Mouse (Mus musculus) C2C12 (cell line): Measurements from ENCODE around the gene Rev1.

ENCODE experiments used
- CEBPB ChIP-seq: IDR thresholded peaks from one replicate; pipeline ENCODE4 v1.6.1; 2011; ENCODE audit warnings: low read depth, mild to moderate bottlenecking, control low read depth, moderate library complexity
- CTCF ChIP-seq: IDR thresholded peaks from one replicate; pipeline ENCODE4 v1.5.1; 2011; ENCODE audit not compliant: control insufficient read depth, insufficient read depth, insufficient read length
- FOSL1 ChIP-seq: IDR thresholded peaks from one replicate; pipeline ENCODE4 v1.8.0; 2011; ENCODE audit warnings: mild to moderate bottlenecking, low read length; ENCODE audit not compliant: poor library complexity, insufficient read depth, severe bottlenecking
- MAX ChIP-seq: IDR thresholded peaks from one replicate; pipeline ENCODE4 v1.6.1; 2011; ENCODE audit warnings: mild to moderate bottlenecking, control low read depth
- MYOD1 ChIP-seq: IDR thresholded peaks from one replicate; pipeline ENCODE4 v1.6.1; 2011; ENCODE audit warnings: low read depth; ENCODE audit not compliant: control insufficient read depth, insufficient read length
- MYOG ChIP-seq: IDR thresholded peaks from one replicate; pipeline ENCODE4 v1.6.1; 2011; ENCODE audit not compliant: control insufficient read depth, insufficient read length; ENCODE audit errors: extremely low read depth
- USF1 ChIP-seq: IDR thresholded peaks from one replicate; pipeline ENCODE4 v1.6.1; 2011; ENCODE audit warnings: low read depth, mild to moderate bottlenecking, control low read depth, moderate library complexity

GRCm38 (mm10) chr1:38055176-38055575 is 74.4 kb downstream of the Rev1 start:
- TF ChIP-seq CTCF (no peak), MAX (no peak), USF1 (no peak), CEBPB (no peak), MYOG (no peak), MYOD1 (no peak), FOSL1 (no peak)
